Mouse (Mus musculus): Measurements from ENCODE around the gene Tbc1d1.

GRCm38 (mm10) chr5:64297100-64297499 is 141.0 kb downstream of the Tbc1d1 start:
- TF ChIP-seq GATA1 (IDR thresholded peaks at IDR 0.05; ENCODE audit: low read length) (no peak), TAL1 (IDR thresholded peaks at IDR 0.05; ENCODE audit: low read length) (no peak)
